Mouse (Mus musculus): ENCODE results near the gene Engase.

Gene Engase

DNA sequence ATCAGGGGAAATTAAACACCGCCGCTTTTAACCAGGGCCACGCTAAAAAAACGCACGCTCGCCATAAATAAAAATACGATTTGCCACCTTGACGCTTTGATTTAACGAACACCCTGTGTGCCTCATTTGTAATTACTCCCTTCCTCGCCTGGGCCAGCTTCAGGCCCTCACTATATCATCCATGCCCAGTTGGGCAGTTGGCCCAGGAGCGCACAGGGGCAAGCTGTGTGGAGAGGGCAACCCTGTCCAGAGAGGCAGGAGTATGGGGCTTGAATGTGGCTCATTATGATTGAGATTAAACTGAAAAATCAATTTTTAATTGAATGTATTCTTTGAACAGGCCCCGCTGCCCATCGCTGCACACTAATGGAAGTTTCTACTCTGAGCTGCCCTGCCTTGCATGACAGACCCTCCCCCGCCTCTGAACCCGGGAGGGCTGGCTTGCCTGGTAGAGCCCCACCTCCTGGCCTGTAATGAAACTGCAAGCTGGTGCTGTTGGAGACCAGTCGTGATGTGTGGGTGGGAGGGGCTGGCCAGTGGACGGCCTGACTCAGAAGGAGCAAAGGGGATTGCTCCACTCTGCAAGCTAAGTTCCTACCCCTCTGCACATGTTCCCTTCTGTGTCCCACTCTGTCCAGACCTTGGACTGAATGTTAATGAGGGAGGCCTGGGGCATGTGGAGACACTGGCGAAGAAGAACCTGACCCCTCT lies 57.9 kb downstream of the Engase start:
- DNase-seq = peak; percentile 24 to 33

GRCm38 (mm10) chr11:118538008-118538407 lies 61.4 kb downstream of the Engase start:
- no peak for DNase-seq
